Mouse (Mus musculus): ENCODE results near the gene Csf3. TPM values are rescaled to one million over a fixed set of nuclear protein-coding genes. Genes with fewer than 3 reads are reported as not detected.
"Not testable (repeated sequence)": the region's sequence is repeated elsewhere in the genome, so short reads cannot be mapped to it uniquely, and the experiment has no call there.

Csf3 gene
- polyA plus RNA-seq, 1 experiment from 2014 or later = not detected

DNA sequence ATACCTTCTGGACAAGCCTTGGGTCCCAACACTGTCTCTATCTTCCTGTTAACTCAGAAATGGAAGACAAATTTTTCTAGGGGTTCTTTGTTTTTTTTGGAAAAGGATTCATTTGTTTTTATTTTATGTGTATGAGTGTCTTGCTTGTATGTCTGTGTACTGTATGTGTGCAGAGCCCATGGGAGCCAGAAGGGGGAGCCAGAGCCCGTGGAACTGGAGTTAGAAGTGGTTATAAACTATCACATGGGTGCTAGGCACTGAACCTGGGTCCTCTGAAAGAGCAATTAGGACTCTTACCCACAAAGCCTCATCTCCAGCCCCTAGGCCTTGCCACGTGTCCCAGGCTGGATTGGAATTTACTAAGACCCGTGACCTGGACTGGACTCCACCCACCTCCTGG is 33.0 kb downstream of the Csf3 start:
- no peak for ATAC-seq (ENCODE audit: low read depth)
- Histone ChIP-seq H3K36me3 (ENCODE audit: control insufficient read depth, insufficient read depth, low read length) (no peaks in the 10 kb centered on the region), H3K9me3 (ENCODE audit: control insufficient read depth, low read length) (peaks cover 3% of the 10 kb centered on the region; the same call in 1 of the 2 replicates), H3K4me1 (replicated peaks; ENCODE audit: control insufficient read depth, insufficient read depth, low read length) (0 out of 2 replicates have a peak, but pooled peaks cover 3% of the 10 kb centered on the region), H3K4me2 (ENCODE audit: low read depth, low read length) (no peak overlapping the region), H3K4me3 (ENCODE audit: low read length) (no peak overlapping the region), H3K9ac (ENCODE audit: low read length) (no peak overlapping the region), H3K27me3 (ENCODE audit: control insufficient read depth, insufficient read depth, low read depth, low read length) (no peaks in the 10 kb centered on the region), H3K27ac (ENCODE audit: low read length) (no peak overlapping the region)
- WGBS = 72% methylated on average over 3 of the region's 3 CpGs

DNA sequence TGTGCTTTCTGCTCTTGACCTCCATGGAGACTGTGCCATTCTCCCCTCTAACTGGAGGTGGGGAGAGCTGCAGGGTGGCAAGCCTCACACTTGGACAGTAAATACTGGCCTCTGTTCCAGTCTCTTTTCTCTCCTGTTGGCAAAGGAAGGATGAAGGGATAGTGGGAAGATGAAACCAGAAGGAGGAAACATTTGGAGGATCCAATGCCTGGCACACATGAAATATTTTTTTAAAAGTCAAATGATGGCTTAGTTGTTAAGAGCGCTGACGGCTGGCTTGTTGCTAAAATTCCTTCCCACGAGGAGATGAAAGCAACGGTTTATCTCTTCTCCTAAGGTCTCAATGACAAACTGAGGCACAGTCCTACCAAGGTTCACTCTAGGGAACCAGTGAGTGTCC is 34.0 kb downstream of the Csf3 start:
- Histone ChIP-seq H3K27me3 (ENCODE audit: control insufficient read depth, insufficient read depth, low read depth, low read length) (no peaks in the 10 kb centered on the region), H3K36me3 (ENCODE audit: control insufficient read depth, insufficient read depth, low read length) (no peaks in the 10 kb centered on the region), H3K9me3 (ENCODE audit: control insufficient read depth, low read length) (peaks cover 3% of the 10 kb centered on the region; the same call in 1 of the 2 replicates), H3K9ac (ENCODE audit: low read length) (no peak overlapping the region), H3K27ac (ENCODE audit: low read length) (no peak overlapping the region), H3K4me2 (ENCODE audit: low read depth, low read length) (no peak overlapping the region), H3K4me3 (ENCODE audit: low read length) (no peak overlapping the region), H3K4me1 (replicated peaks; ENCODE audit: control insufficient read depth, insufficient read depth, low read length) (peaks cover 3% of the 10 kb centered on the region)
- WGBS = 85% methylated on average over 4 of the region's 4 CpGs
- no peak for ATAC-seq (ENCODE audit: low read depth)

- no peaks in the 10 kb centered on the region for H3K27me3 ChIP-seq (ENCODE audit: control insufficient read depth, insufficient read depth, low read depth, low read length)
- peaks cover 3% of the 10 kb centered on the region; the same call in 1 of the 2 replicates for H3K9me3 ChIP-seq (ENCODE audit: control insufficient read depth, low read length)
- no peak overlapping the region for H3K4me2 ChIP-seq (ENCODE audit: low read depth, low read length)
- H3K4me3 ChIP-seq (ENCODE audit: low read length) = no peak overlapping the region
- ATAC-seq (ENCODE audit: low read depth) = no peak
- WGBS = 63% methylated on average over 1 of the region's 1 CpGs
- no peaks in the 10 kb centered on the region for H3K36me3 ChIP-seq (ENCODE audit: control insufficient read depth, insufficient read depth, low read length)
- H3K9ac ChIP-seq (ENCODE audit: low read length) = no peak overlapping the region
- H3K4me1 ChIP-seq (replicated peaks; ENCODE audit: control insufficient read depth, insufficient read depth, low read length) = peaks cover 9% of the 10 kb centered on the region
- no peak overlapping the region for H3K27ac ChIP-seq (ENCODE audit: low read length)
Observed at GRCm38 (mm10) chr11:98736176-98736575, 35.1 kb downstream of the Csf3 start.

GRCm38 (mm10) chr11:98737220-98737619 is 36.2 kb downstream of the Csf3 start:
- peaks cover 11% of the 10 kb centered on the region for H3K4me1 ChIP-seq (replicated peaks; ENCODE audit: control insufficient read depth, insufficient read depth, low read length)
- not testable (repeated sequence) for H3K9me3 ChIP-seq (ENCODE audit: control insufficient read depth, low read length); H3K4me2 ChIP-seq (ENCODE audit: low read depth, low read length); H3K4me3 ChIP-seq (ENCODE audit: low read length); ATAC-seq (ENCODE audit: low read depth); H3K27me3 ChIP-seq (ENCODE audit: control insufficient read depth, insufficient read depth, low read depth, low read length); H3K36me3 ChIP-seq (ENCODE audit: control insufficient read depth, insufficient read depth, low read length); H3K9ac ChIP-seq (ENCODE audit: low read length); H3K27ac ChIP-seq (ENCODE audit: low read length)
- WGBS = 85% methylated on average over 2 of the region's 2 CpGs

- H3K4me2 ChIP-seq (ENCODE audit: low read depth, low read length) = no peak overlapping the region
- H3K9me3 ChIP-seq (ENCODE audit: control insufficient read depth, low read length) = peaks cover 3% of the 10 kb centered on the region; the same call in 1 of the 2 replicates
- H3K4me3 ChIP-seq (ENCODE audit: low read length) = no peak overlapping the region
- H3K27ac ChIP-seq (ENCODE audit: low read length) = no peak overlapping the region
- no peaks in the 10 kb centered on the region for H3K27me3 ChIP-seq (ENCODE audit: control insufficient read depth, insufficient read depth, low read depth, low read length)
- ATAC-seq (ENCODE audit: low read depth) = no peak
- no peak overlapping the region for H3K9ac ChIP-seq (ENCODE audit: low read length)
- WGBS = 53% methylated on average over 4 of the region's 4 CpGs
- H3K36me3 ChIP-seq (ENCODE audit: control insufficient read depth, insufficient read depth, low read length) = no peaks in the 10 kb centered on the region
- H3K4me1 ChIP-seq (replicated peaks; ENCODE audit: control insufficient read depth, insufficient read depth, low read length) = peaks cover 19% of the 10 kb centered on the region
Observed at GRCm38 (mm10) chr11:98738428-98738911, 37.4 kb downstream of the Csf3 start.

DNA sequence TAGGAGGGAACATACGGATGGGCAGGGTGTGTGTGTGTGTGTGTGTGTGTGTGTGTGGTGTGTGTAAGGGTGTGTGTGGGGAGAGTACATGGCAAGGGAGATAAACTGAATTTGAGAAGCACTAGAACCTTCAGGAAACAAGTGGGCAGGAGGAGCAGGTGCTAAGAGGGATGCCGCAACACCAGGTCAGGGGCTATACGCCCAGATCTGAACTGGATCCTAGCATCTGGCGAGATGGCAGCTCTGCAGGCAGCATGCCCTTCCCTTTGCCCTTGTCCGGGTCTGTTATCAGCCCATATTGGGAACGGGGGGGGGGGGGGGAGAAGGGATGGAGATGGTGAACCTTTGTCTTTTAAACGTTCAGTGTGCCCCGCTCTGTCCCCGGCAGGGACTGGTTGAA is 37.9 kb downstream of the Csf3 start:
- WGBS = 67% methylated on average over 8 of the region's 9 CpGs
- Histone ChIP-seq H3K9me3 (ENCODE audit: control insufficient read depth, low read length) (peaks cover 3% of the 10 kb centered on the region; the same call in 1 of the 2 replicates), H3K9ac (ENCODE audit: low read length) (no peak overlapping the region), H3K4me1 (replicated peaks; ENCODE audit: control insufficient read depth, insufficient read depth, low read length) (peaks cover 22% of the 10 kb centered on the region), H3K27me3 (ENCODE audit: control insufficient read depth, insufficient read depth, low read depth, low read length) (no peaks in the 10 kb centered on the region), H3K27ac (ENCODE audit: low read length) (no peak overlapping the region), H3K4me2 (ENCODE audit: low read depth, low read length) (no peak overlapping the region), H3K36me3 (ENCODE audit: control insufficient read depth, insufficient read depth, low read length) (no peaks in the 10 kb centered on the region), H3K4me3 (ENCODE audit: low read length) (no peak overlapping the region)
- ATAC-seq (ENCODE audit: low read depth) = no peak

DNA sequence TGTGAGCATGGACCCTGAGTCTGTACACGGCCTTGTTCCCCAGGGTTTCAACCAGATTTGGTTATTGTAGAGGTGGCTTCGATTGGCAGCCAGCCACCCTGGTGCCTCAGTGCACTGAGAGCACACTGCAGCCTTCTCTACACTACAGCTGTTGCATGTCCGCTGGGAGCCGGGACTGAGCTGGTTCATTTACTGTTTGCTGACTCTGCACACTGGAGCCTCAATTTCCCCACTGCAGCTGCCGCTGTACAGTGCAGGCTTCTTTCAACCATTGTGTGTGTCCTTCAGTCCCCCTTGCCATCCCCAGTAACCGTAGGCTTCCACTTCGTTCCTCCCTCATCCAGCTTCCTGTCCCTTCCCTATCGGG is 38.9 kb downstream of the Csf3 start:
- 0 out of 2 replicates have a peak, but pooled peaks have one; percentile 5 for ATAC-seq (ENCODE audit: low read depth)

DNA sequence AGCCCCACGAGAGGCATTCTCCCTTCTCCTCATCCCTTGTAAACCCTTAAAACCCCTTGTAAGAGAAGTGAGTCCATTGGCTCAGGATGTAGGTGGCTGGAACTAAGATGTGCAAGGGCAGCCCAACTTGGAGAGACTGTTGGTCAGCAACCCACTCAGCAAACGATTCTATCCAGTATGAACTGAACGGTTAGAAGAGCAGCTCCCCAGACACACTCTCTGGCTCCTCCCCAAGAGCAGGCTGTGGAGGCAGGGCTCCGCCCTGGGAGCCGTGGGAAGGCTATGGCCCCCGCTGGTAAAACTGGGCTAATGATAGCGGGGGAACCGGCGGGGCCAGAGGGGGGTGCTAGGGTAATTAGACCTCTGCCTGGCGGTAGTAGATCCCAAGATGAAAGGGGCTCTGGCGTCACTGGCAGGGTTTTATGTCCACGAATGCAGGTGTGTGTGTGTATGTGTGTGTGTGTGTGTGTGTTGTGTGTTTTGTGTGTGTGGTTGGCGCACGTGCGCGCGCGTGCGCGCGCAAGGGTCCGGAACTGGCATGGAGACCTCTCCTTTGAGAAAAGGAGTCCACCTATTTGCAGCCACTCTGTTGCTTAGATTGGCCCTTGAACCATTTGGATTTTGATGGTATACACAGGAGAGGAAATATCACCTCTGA is 39.5 kb downstream of the Csf3 start, which contains the start of gene Thra:
Gene Thra, plus strand, starts transcription at position 246 of the 658 bp plus-strand sequence.
- Histone ChIP-seq H3K4me1 (replicated peaks; ENCODE audit: control insufficient read depth, insufficient read depth, low read length) (peaks cover 38% of the 10 kb centered on the region), H3K36me3 (ENCODE audit: control insufficient read depth, insufficient read depth, low read length) (no peaks in the 10 kb centered on the region), H3K27ac (ENCODE audit: low read length) (peak within 1 kb of the TSS; percentile 92), H3K27me3 (ENCODE audit: control insufficient read depth, insufficient read depth, low read depth, low read length) (no peaks in the 10 kb centered on the region), H3K9ac (ENCODE audit: low read length) (peak within 1 kb of the TSS; percentile 95), H3K9me3 (ENCODE audit: control insufficient read depth, low read length) (no peaks in the 10 kb centered on the region), H3K4me2 (ENCODE audit: low read depth, low read length) (peak within 1 kb of the TSS; percentile 83), H3K4me3 (ENCODE audit: low read length) (peak within 1 kb of the TSS; percentile 85)
- WGBS = 0% methylated on average over 22 of the region's 22 CpGs
- ATAC-seq (ENCODE audit: low read depth) = peak; percentile 64

More for the DNA sequence above, 38.9 kb downstream of the Csf3 start:
- WGBS = 7% methylated on average over 8 of the region's 8 CpGs
- Histone ChIP-seq H3K9me3 (ENCODE audit: control insufficient read depth, low read length) (no peaks in the 10 kb centered on the region), H3K4me1 (replicated peaks; ENCODE audit: control insufficient read depth, insufficient read depth, low read length) (peaks cover 33% of the 10 kb centered on the region), H3K27me3 (ENCODE audit: control insufficient read depth, insufficient read depth, low read depth, low read length) (no peaks in the 10 kb centered on the region), H3K9ac (ENCODE audit: low read length) (peak overlapping the region; percentile 95), H3K27ac (ENCODE audit: low read length) (peak overlapping the region; percentile 92), H3K36me3 (ENCODE audit: control insufficient read depth, insufficient read depth, low read length) (no peaks in the 10 kb centered on the region), H3K4me2 (ENCODE audit: low read depth, low read length) (peak overlapping the region; percentile 83), H3K4me3 (ENCODE audit: low read length) (peak overlapping the region; percentile 85)

- no peaks in the 10 kb centered on the region for H3K36me3 ChIP-seq (ENCODE audit: control insufficient read depth, insufficient read depth, low read length)
- H3K4me2 ChIP-seq (ENCODE audit: low read depth, low read length) = peak overlapping the region; percentile 83
- peaks cover 44% of the 10 kb centered on the region for H3K4me1 ChIP-seq (replicated peaks; ENCODE audit: control insufficient read depth, insufficient read depth, low read length)
- no peak for ATAC-seq (ENCODE audit: low read depth)
- H3K9ac ChIP-seq (ENCODE audit: low read length) = peak overlapping the region; percentile 95
- H3K27ac ChIP-seq (ENCODE audit: low read length) = peak overlapping the region; percentile 92
- H3K27me3 ChIP-seq (ENCODE audit: control insufficient read depth, insufficient read depth, low read depth, low read length) = no peaks in the 10 kb centered on the region
- H3K4me3 ChIP-seq (ENCODE audit: low read length) = peak overlapping the region; percentile 85
- no peaks in the 10 kb centered on the region for H3K9me3 ChIP-seq (ENCODE audit: control insufficient read depth, low read length)
- under 1% methylated on average over 17 of the region's 17 CpGs for WGBS
Observed at GRCm38 (mm10) chr11:98741051-98741620, 40.1 kb downstream of the Csf3 start.

Measured in lung, embryonic 16.5 days (tissue).